Mouse (Mus musculus): ENCODE data around the gene Antxr2.

- TF ChIP-seq CTCF (IDR thresholded peaks at IDR 0.05) (no peak), EP300 (IDR thresholded peaks at IDR 0.05) (no peak)
These were observed 131.5 kb downstream of the Antxr2 start for GRCm38 (mm10) chr5:97899321-97899720.
